Mouse (Mus musculus): ENCODE measurements at regions not wholly inside any gene's neighbourhood (a gene's known extent, or its start where the extent isn't known, plus 50 kb on each side); places are given as distances from the start of the nearest gene placed in this dataset.

- TF ChIP-seq GATA1 (IDR thresholded peaks at IDR 0.05; ENCODE audit: borderline replicate concordance, low read length) (no peak), FLI1 (IDR thresholded peaks at IDR 0.05; ENCODE audit: low read length) (no peak)
These were observed 54.7 kb upstream of the Cd28 start for GRCm38 (mm10) chr1:60661857-60662256.

Measured in megakaryocyte, embryonic 14.5 days (primary cell).